Mouse (Mus musculus): Measurements from ENCODE around the gene Dhx8.
A peak's percentile ranks its signal among the peaks of the same experiment; 100 is the strongest.

The Dhx8 gene

DNA sequence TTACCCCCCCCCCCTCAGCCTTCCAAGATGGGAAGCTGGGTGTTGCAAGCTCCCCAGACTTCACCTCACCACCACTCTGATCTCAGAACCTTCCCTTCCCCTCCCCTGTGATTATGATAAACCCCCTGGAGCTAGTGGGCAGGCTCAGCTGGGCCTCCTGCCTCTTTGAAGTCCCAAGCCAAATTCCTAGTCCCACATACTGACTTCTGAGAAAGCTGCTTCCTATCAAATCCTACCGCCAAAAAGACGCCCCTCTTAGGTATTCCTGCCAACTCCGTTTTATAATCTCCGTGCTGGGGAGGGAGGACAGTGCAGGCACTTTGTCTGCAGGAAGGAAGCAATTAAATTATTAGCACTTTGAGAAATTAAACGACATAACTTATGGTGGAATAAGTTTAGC, 68.7 kb downstream of the Dhx8 start:
- DNase-seq (ENCODE audit: low spot score): no peak

DNA sequence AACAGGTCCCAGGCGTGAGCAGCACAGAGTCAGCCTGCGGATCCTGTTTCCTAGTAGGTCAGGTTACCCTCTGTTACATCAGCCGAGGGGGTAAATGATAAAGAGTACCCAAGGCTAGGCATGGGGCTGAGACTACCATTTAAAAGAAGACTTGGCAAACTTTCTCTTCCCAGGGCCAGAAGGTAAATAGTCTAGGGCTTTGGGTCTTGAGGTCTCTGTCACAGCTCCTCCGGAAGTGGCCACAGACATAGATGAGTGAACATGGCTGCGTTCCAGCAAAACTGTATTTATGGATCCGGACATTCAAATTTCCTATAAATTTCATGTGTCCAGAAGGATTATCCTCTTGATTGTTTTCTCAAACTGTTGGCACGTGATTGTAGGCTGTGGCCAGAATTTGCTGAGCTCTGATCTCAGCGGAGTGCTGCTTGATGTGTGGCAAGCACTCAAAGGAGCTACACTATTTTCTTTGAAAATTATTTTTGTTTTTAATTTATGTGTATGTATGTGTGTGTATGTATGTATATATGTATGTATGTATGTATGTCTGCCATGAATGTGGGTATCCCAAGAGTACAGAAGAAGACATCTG, 72.5 kb downstream of the Dhx8 start:
- no peak for DNase-seq (ENCODE audit: low spot score)

DNA sequence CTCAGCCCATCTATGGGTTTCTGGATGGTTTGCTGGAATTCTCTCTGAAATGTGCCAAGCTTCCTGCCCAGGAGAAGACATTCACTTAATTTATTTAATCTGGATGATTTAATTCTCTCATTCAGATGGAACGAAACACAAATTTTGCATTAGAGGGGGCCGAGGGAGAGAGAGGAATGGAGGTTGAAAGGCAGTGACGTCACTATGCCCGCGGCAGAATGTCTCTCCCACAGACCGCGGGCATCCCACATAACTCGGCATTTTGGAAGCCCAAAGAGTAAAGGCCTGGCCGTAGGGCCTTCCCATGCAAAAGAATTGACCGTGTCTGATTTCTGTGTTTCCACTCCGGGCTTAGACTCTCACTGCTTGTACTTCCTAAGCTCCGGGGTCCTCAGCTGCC, 74.0 kb downstream of the Dhx8 start:
- no peak for DNase-seq (ENCODE audit: low spot score)

DNA sequence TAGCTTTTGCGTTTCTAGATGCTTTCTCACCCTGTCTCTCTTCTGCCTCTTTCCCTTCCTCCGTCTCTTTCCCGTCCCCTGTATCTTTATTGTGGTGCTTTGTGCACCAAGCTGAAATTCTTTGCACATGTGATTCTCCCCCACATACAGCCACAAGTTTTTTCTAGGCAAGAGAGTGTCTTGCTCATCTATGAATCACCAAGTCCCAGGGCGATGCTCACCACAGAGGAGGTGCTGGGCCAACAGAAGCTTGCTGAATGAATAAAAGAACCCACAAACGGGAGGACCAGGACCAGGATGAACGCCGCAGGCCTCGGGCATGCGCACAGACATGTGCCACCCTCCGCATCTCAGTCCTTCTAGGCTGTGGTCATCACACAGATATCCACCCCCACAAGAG, 74.5 kb downstream of the Dhx8 start:
- no peak for DNase-seq (ENCODE audit: low spot score)

DNA sequence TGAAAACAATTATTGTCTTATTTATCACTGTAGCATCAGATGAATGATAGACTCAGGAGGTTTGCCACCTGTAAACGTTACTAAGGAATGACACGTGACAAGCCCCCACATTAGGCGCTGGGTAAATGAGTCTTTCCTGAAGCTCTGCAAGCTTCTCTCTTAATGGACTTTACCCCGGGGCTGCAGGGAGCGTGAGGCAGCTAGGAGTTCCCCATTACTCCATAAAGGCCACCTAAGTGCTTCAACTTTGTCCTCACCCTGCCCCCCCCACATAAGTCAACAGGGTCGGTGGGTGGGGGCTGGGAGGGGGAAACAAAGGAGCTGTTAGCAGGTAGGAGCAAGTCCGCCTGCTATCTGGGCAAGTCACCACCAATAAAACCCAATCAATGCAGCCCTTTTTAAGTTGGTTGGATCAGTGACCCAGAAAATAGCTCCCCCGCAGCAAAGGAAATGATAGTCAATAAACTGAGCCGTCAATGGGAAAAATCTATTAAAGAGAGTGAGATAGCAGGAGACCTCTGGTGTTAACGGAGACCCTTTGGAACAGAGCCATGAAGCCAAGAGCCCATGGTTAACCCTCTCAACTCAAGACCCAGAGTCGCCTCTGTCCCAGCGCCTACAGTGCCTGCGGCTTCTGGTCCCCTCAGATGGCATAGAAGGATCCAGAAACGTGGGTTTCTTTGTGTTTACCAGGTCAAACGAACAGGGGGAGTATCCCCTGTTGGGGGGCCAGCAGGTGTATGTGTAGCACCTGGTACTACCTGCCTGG, 76.5 kb downstream of the Dhx8 start:
- DNase-seq (ENCODE audit: low spot score): no peak

DNA sequence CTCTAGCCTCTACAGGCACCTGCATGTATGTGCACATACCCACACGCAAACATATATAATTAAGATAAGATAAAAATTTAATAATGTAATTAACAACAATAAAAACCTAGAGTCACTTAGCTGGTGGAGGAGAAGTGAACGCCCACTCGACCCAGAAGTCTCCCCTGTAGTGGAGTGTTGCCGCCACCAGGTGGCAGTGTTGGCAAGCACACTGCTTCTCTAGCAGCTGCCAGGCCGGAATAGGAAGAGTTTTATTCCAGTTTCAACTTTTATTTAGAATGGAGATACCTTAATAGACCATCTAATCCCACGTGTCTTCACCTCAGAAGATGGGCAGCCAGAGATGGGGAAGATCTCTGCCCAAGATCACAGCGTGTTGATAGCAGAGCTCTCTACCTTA, 80.5 kb downstream of the Dhx8 start:
- peak; percentile 59 for DNase-seq (ENCODE audit: low spot score)

DNA sequence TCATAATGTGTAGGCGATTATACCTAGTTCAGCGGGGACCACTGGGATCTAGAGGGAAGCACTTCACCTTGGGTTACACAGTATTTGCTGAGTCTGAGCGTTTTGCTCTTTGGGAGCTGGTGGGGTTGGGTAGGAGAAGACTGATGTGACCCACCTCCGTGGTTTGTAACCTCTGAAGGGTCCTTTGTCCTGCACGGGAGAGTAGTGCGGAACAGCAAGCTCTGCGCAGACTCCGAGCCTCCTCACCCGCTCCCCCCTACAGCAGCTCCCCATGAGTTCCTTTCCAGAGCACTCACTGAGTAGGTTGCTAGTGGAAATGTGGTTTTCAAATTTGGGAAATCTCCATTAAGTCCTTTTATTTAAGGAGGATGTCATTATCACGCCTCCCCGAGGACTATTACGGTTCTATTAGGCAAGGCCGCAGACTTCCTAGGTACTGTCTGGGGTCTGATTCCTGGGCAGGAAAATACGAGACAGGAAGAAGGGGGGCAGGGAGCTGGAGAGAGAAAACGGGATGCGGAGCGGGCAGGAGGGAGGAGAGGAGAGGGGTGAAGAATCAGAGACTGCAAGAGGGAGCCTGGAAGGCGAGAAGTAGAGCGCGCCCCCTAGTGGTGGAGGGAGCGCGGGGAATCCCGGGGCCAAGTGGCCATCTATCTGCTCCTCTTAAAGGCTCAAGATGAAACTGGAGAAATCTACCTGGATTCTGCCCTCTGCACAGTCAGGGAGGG, 81.8 kb downstream of the Dhx8 start:
- DNase-seq (ENCODE audit: low spot score): peak; percentile 52

DNA sequence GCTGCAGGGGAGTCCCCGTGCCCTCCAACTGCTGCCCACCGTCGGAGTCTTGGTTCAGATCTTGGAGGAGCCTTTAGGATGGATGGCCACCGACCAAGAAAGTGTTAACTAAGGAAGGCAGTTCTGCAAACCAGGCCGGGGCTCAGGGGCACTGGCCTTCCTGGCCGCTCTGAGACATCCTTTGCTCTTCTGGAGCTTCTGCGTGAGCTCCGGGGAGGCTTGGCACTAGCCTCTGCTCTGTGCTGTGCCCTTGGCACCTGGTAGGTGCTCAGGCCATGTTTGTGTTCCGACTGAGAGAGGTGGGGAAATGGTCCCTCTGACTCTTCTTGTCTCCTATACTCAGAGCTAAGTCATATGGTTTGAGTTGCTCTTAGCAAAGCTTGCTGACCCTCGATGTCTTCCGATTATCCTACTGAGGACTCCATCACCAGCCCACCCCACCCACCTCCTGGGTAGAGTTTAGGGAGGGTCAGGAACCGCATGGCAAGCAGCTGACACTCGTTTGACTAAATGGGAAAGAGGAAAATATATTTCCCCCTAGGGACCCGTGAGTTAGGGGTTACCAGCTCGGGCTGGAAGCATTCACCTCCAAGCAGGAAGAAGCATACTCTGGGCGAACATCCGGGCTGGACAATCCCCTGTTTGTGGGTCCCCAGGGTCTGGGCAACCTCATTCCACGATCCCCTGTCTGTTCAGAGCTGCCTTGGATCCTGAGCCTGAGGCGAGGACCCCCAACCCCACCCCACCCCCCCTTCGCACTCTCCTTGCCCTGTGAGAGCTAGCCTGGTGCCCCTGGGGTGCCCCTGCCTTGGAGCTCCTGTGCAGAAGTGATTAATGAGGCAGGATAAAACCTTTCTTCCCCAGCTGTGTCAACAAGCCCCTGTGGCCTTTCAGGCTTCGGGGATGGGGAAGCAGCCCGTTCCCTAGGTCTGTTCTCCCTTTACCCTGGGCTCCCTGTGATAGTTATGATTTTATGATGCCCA, 82.7 kb downstream of the Dhx8 start:
- DNase-seq (ENCODE audit: low spot score): no peak
